ENCODE assay signal across 19 mouse cellular contexts in genomic region chr6:119392836-119393235, GRCm38 (mm10). TPM values are rescaled to one million over a fixed set of nuclear protein-coding genes. Genes with fewer than 3 reads are reported as not detected.
DNase-seq lines count a peak whose midpoint lies in the region; ATAC-seq lines count a peak whose summit lies in the region.
"Had no signal": no experiment of that assay in that cellular context is flagged by ENCODE, and none has a peak within 500 bp of the region (broad histone marks: within the 10 kb centered on the region; RNA-seq: fewer than 3 reads in every experiment).

No protein-coding gene starts in this region.

- DNase-seq in adrenal gland, adult 2 months: peak; percentile 71
- DNase-seq in adrenal gland, postnatal 4 days (ENCODE audit: low spot score in 2 of 2): no peak
- DNase-seq in urinary bladder, postnatal 14 days (ENCODE audit: low spot score): peak; percentile 63
- no peak for DNase-seq in urinary bladder, adult 2 months (ENCODE audit: low spot score)
- peak; percentile 74 for DNase-seq in fibroblast of lung, adult 2 months (ENCODE audit: low read depth)
- DNase-seq in heart, adult 18-20 months: no peak
- DNase-seq: B cell, adult 2 months; cerebellum, adult 11-12 months; cerebellum, postnatal 14 days; forebrain, postnatal 0 days; gastrocnemius, postnatal 14 days; heart, postnatal 10 days; kidney, adult 11 months; liver; right cerebral cortex, adult 18-20 months; thymus, postnatal 25 days had no signal

- ATAC-seq in monocyte, adult 5-6 weeks (replicated peaks; ENCODE audit: insufficient number of reproducible peaks, low FRiP score, low TSS enrichment, poor library complexity, severe bottlenecking): no peak
- ATAC-seq: forebrain, postnatal 0 days; hindbrain, embryonic 16.5 days; midbrain, embryonic 15.5 days had no signal

RNA-seq across cellular contexts. Expression of gene Adipor2, which starts 24.7 kb away (rescaled TPM):
- 100 to 1,000 TPM; 194 to 198 TPM for total RNA-seq in adrenal gland, adult 2 months (2021)
- 55.9 and 62.9 TPM in 2 replicates for polyA plus RNA-seq in adrenal gland, adult 2 months (2012; rRNA removed)
- total RNA-seq in adrenal gland, postnatal 4 days (2021): 100 to 1,000 TPM; 141 to 151 TPM
- polyA plus RNA-seq in urinary bladder, adult 2 months (2012; rRNA removed): 104 and 112 TPM in 2 replicates
- 10 to 100 TPM; 71.4 to 86.5 TPM for total RNA-seq in heart, adult 18-20 months (2021)
- 117 to 140 TPM (median 127 TPM) in 3 replicates for total RNA-seq in monocyte, adult 5-6 weeks (2017)

Comparison
In these comparisons a context has a peak if more than half of its experiments do, and no peak if none do; other contexts are left out.
1. DNase-seq: peak in adrenal gland, adult 2 months (single experiment), urinary bladder, postnatal 14 days (single experiment) and fibroblast of lung, adult 2 months (single experiment); none in adrenal gland, postnatal 4 days (0 of 2), urinary bladder, adult 2 months (single experiment) and heart, adult 18-20 months (0 of 2).